Mouse (Mus musculus): ENCODE measurements at regions not wholly inside any gene's neighbourhood (a gene's known extent, or its start where the extent isn't known, plus 50 kb on each side); places are given as distances from the start of the nearest gene placed in this dataset.

- TF ChIP-seq MAX (IDR thresholded peaks at IDR 0.05; ENCODE audit: low read length) = no peak
- TF ChIP-seq TAL1 (IDR thresholded peaks at IDR 0.05; ENCODE audit: low read length) = no peak
- TF ChIP-seq CTCF (IDR thresholded peaks at IDR 0.05 in 2 of 3, conservative IDR thresholded peaks at IDR 0.05 in 1 of 3; ENCODE audit: control insufficient read depth in 1 of 3, insufficient read depth in 1 of 3, low read depth in 2 of 3, low read length in 3 of 3, poor library complexity in 1 of 3, severe bottlenecking in 1 of 3) = no peak
- no peak for TF ChIP-seq POLR2AphosphoS5 (IDR thresholded peaks at IDR 0.05; ENCODE audit: borderline replicate concordance, low read depth, low read length)
- no peak for TF ChIP-seq POLR2A (IDR thresholded peaks at IDR 0.05; ENCODE audit: control insufficient read depth in 1 of 2, insufficient read depth in 1 of 2, low read depth in 1 of 2, low read length in 2 of 2, poor library complexity in 1 of 2)
- TF ChIP-seq EP300 (IDR thresholded peaks at IDR 0.05; ENCODE audit: low read depth in 1 of 2, low read length in 2 of 2) = no peak
Measured at GRCm38 (mm10) chr13:15079148-15079547, 383.9 kb upstream of the Gli3 start.
